Mouse (Mus musculus): ENCODE results near the gene Ccdc138. TPM values are rescaled to one million over a fixed set of nuclear protein-coding genes. Genes with fewer than 3 reads are reported as not detected.

The Ccdc138 gene
- total RNA-seq, 1 experiment = 6.6 TPM

DNA sequence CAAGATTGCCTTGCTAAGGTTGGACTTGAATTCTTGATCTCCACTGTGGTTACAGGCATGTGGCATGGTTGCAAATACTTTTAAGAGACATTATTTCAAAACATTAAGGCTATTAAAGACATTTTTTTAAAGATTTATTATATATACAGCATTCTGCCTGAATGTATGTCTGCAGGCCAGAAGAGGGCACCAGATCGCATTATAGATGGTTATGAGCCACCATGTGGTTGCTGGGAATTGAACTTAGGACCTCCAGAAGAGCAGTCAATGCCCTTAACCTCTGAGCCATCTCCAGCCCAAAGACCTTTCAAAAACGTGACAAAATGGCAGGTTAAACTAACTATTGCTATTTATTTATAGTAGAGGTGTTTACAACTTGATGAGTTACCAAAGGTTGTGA is 2.1 kb upstream of the Ccdc138 start:
- no peak for DNase-seq (ENCODE audit: low read depth, low spot score)
- H3K4me1 ChIP-seq (ENCODE audit: control insufficient read depth in 2 of 2, insufficient read depth in 2 of 2, low read length in 2 of 2, poor library complexity in 1 of 2) = peaks cover 0 to 3% of the 10 kb centered on the region in 2 experiments; a peak in 2 of 4 replicates
- no peak overlapping the region for H3K4me3 ChIP-seq (ENCODE audit: insufficient read depth in 1 of 2, low read depth in 1 of 2, low read length in 2 of 2, poor library complexity in 1 of 2, severe bottlenecking in 1 of 2)
- no peaks in the 10 kb centered on the region for H3K9me3 ChIP-seq (ENCODE audit: control insufficient read depth, insufficient read depth, low read depth, low read length)
- TF ChIP-seq ZNF384 (IDR thresholded peaks at IDR 0.05; ENCODE audit: low read depth, low read length) = no peak
- TF ChIP-seq ZC3H11A (IDR thresholded peaks at IDR 0.05; ENCODE audit: borderline replicate concordance, low read depth, low read length) = no peak
- no peak for TF ChIP-seq HCFC1 (IDR thresholded peaks at IDR 0.05; ENCODE audit: borderline replicate concordance, insufficient read depth, low read length)
- no peak for TF ChIP-seq CHD2 (IDR thresholded peaks at IDR 0.05; ENCODE audit: low read depth, low read length)
- no peak for TF ChIP-seq MAFK (IDR thresholded peaks at IDR 0.05; ENCODE audit: insufficient read depth, low read depth, low read length)
- H3K27ac ChIP-seq (ENCODE audit: insufficient read depth, low read depth, low read length, poor library complexity, severe bottlenecking) = no peak overlapping the region
- no peak overlapping the region; the same call in 1 of the 2 replicates for H3K9ac ChIP-seq (ENCODE audit: insufficient read depth, low read depth, low read length, poor library complexity, severe bottlenecking)
- in situ Hi-C loops (cut with MboI; ENCODE audit: low sequenced_read_pairs in 2 of 2, unreplicated experiment in 2 of 2) = loop anchor here in 1 of 2 experiments (25.0 kb wide), 1 partner anchor 983 kb away; no protein-coding TSS in a partner anchor
- H3K36me3 ChIP-seq (ENCODE audit: control insufficient read depth, insufficient read depth, low read length, poor library complexity, severe bottlenecking) = peaks cover 8% of the 10 kb centered on the region

DNA sequence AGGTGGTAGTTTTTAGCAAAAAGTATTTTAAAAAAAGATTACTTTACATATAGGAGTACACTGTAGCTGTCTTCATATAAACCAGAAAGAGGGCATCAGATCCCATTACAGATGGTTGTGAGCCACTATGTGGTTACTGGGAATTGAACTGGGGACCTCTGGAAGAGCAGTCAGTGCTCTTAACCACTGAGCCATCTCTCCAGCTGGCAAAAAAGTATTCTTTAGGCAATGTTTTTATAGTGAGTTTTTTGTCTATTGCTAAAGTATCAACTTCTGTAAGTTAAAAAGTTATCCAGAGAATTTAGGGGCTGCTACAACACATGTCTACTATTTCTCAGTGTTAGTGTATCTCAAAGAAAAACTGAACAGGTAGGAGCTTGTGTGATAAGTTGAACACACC is 1.0 kb upstream of the Ccdc138 start:
- Histone ChIP-seq H3K9ac (ENCODE audit: insufficient read depth, low read depth, low read length, poor library complexity, severe bottlenecking) (peak overlapping the region; percentile 75; the same call in 1 of the 2 replicates), H3K36me3 (ENCODE audit: control insufficient read depth, insufficient read depth, low read length, poor library complexity, severe bottlenecking) (peaks cover 3% of the 10 kb centered on the region), H3K9me3 (ENCODE audit: control insufficient read depth, insufficient read depth, low read depth, low read length) (no peaks in the 10 kb centered on the region), H3K4me1 (ENCODE audit: control insufficient read depth in 2 of 2, insufficient read depth in 2 of 2, low read length in 2 of 2, poor library complexity in 1 of 2) (peaks cover 0 to 3% of the 10 kb centered on the region in 2 experiments; a peak in 2 of 4 replicates), H3K4me3 (ENCODE audit: insufficient read depth in 1 of 2, low read depth in 1 of 2, low read length in 2 of 2, poor library complexity in 1 of 2, severe bottlenecking in 1 of 2) (peak overlapping the region; percentile 73 to 80; a peak in 3 of 4 replicates), H3K27ac (ENCODE audit: insufficient read depth, low read depth, low read length, poor library complexity, severe bottlenecking) (no peak overlapping the region; the same call in 1 of the 2 replicates)
- TF ChIP-seq CHD2 (IDR thresholded peaks at IDR 0.05; ENCODE audit: low read depth, low read length) (no peak), ZC3H11A (IDR thresholded peaks at IDR 0.05; ENCODE audit: borderline replicate concordance, low read depth, low read length) (no peak), HCFC1 (IDR thresholded peaks at IDR 0.05; ENCODE audit: borderline replicate concordance, insufficient read depth, low read length) (no peak), ZNF384 (IDR thresholded peaks at IDR 0.05; ENCODE audit: low read depth, low read length) (no peak), MAFK (IDR thresholded peaks at IDR 0.05; ENCODE audit: insufficient read depth, low read depth, low read length) (no peak)
- in situ Hi-C loops (cut with MboI; ENCODE audit: low sequenced_read_pairs in 2 of 2, unreplicated experiment in 2 of 2) = loop anchor here in 1 of 2 experiments (25.0 kb wide), 1 partner anchor 984 kb away; no protein-coding TSS in a partner anchor
- no peak for DNase-seq (ENCODE audit: low read depth, low spot score)

DNA sequence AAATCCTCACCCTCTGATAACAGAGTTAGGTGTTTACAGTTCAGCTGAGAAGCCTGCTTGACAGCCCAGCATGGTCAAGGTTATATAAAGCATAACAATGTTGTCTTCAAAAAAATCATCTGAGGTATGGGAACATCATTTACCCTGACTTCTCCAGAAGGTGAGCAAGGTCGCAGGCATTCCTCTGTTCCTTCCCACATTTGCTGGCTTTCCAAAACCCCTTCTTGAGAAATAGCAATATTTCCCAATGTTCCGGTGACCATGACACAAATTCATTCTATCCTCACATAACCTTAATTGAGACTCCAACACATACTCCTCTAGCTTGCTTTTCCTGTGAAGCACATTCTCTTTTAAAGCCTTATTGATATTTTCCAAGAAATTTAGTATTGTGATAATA is 768 bp downstream of the Ccdc138 start:
- no peaks in the 10 kb centered on the region for H3K9me3 ChIP-seq (ENCODE audit: control insufficient read depth, insufficient read depth, low read depth, low read length)
- peak overlapping the region; percentile 73 to 80 for H3K4me3 ChIP-seq (ENCODE audit: insufficient read depth in 1 of 2, low read depth in 1 of 2, low read length in 2 of 2, poor library complexity in 1 of 2, severe bottlenecking in 1 of 2)
- in situ Hi-C loops (cut with MboI; ENCODE audit: low sequenced_read_pairs in 2 of 2, unreplicated experiment in 2 of 2) = loop anchor here in 1 of 2 experiments (25.0 kb wide), 1 partner anchor 986 kb away; no protein-coding TSS in a partner anchor
- TF ChIP-seq ZC3H11A (IDR thresholded peaks at IDR 0.05; ENCODE audit: borderline replicate concordance, low read depth, low read length) = no peak
- no peak for TF ChIP-seq ZNF384 (IDR thresholded peaks at IDR 0.05; ENCODE audit: low read depth, low read length)
- no peak for TF ChIP-seq CHD2 (IDR thresholded peaks at IDR 0.05; ENCODE audit: low read depth, low read length)
- no peak for TF ChIP-seq MAFK (IDR thresholded peaks at IDR 0.05; ENCODE audit: insufficient read depth, low read depth, low read length)
- TF ChIP-seq HCFC1 (IDR thresholded peaks at IDR 0.05; ENCODE audit: borderline replicate concordance, insufficient read depth, low read length) = no peak
- H3K9ac ChIP-seq (ENCODE audit: insufficient read depth, low read depth, low read length, poor library complexity, severe bottlenecking) = peak overlapping the region; percentile 90
- peaks cover 0 to 3% of the 10 kb centered on the region in 2 experiments; a peak in 2 of 4 replicates for H3K4me1 ChIP-seq (ENCODE audit: control insufficient read depth in 2 of 2, insufficient read depth in 2 of 2, low read length in 2 of 2, poor library complexity in 1 of 2)
- H3K27ac ChIP-seq (ENCODE audit: insufficient read depth, low read depth, low read length, poor library complexity, severe bottlenecking) = no peak overlapping the region; the same call in 1 of the 2 replicates
- no peak for DNase-seq (ENCODE audit: low read depth, low spot score)
- H3K36me3 ChIP-seq (ENCODE audit: control insufficient read depth, insufficient read depth, low read length, poor library complexity, severe bottlenecking) = peaks cover 3% of the 10 kb centered on the region

DNA sequence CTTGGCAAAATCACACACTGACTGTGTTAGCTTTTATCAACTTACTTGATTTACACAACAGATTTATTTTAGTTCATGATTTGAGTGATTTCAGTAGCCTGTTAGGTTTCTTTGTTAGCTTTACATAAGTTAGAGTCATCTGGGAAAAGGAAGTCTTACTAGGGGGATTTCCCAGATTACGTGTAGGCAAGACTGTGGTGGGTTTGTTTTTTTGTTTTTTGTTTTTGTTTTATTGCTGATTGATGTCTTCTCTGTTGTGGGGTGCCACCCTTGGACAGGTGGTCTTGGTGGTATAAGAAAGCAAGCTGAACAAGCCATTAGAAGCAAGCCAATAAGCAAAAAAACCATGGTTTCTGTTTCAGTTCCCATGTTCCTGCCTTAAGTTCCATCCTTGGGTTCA is 31.6 kb downstream of the Ccdc138 start:
- no peak overlapping the region for H3K9ac ChIP-seq (ENCODE audit: insufficient read depth, low read depth, low read length, poor library complexity, severe bottlenecking)
- no peak for DNase-seq (ENCODE audit: low read depth, low spot score)
- H3K4me1 ChIP-seq (ENCODE audit: control insufficient read depth in 2 of 2, insufficient read depth in 2 of 2, low read length in 2 of 2, poor library complexity in 1 of 2) = peaks cover 4 to 6% of the 10 kb centered on the region in 2 experiments
- in situ Hi-C loops (cut with MboI; ENCODE audit: low sequenced_read_pairs in 2 of 2, unreplicated experiment in 2 of 2) = no loop called here
- no peak overlapping the region; the same call in 1 of the 2 replicates for H3K27ac ChIP-seq (ENCODE audit: insufficient read depth, low read depth, low read length, poor library complexity, severe bottlenecking)
- H3K9me3 ChIP-seq (ENCODE audit: control insufficient read depth, insufficient read depth, low read depth, low read length) = peaks cover 2% of the 10 kb centered on the region; the same call in 1 of the 2 replicates
- no peak for TF ChIP-seq MAFK (IDR thresholded peaks at IDR 0.05; ENCODE audit: insufficient read depth, low read depth, low read length)
- TF ChIP-seq ZC3H11A (IDR thresholded peaks at IDR 0.05; ENCODE audit: borderline replicate concordance, low read depth, low read length) = no peak
- TF ChIP-seq HCFC1 (IDR thresholded peaks at IDR 0.05; ENCODE audit: borderline replicate concordance, insufficient read depth, low read length) = no peak
- TF ChIP-seq CHD2 (IDR thresholded peaks at IDR 0.05; ENCODE audit: low read depth, low read length) = no peak
- no peak for TF ChIP-seq ZNF384 (IDR thresholded peaks at IDR 0.05; ENCODE audit: low read depth, low read length)
- peaks cover 11% of the 10 kb centered on the region for H3K36me3 ChIP-seq (ENCODE audit: control insufficient read depth, insufficient read depth, low read length, poor library complexity, severe bottlenecking)
- no peak overlapping the region for H3K4me3 ChIP-seq (ENCODE audit: insufficient read depth in 1 of 2, low read depth in 1 of 2, low read length in 2 of 2, poor library complexity in 1 of 2, severe bottlenecking in 1 of 2)
